Comparison of ENCODE assay signal across 8 mouse cellular contexts in genomic region chr1:167211979-167212614, GRCm38 (mm10).
DNase-seq lines count a peak whose midpoint lies in the region; ATAC-seq and TF ChIP-seq lines count a peak whose summit lies in the region.

No protein-coding gene starts in this region.

- no peaks in the 10 kb centered on the region for H3K9me3 ChIP-seq in heart, postnatal 0 days (replicated peaks; ENCODE audit: control insufficient read depth, low read length)
- H3K9me3 ChIP-seq in liver, embryonic 12.5 days (replicated peaks) = no peaks in the 10 kb centered on the region
- H3K9me3 ChIP-seq in neural tube, embryonic 12.5 days = no peaks in the 10 kb centered on the region

- TF ChIP-seq CTCF in heart, postnatal 0 days (IDR thresholded peaks at IDR 0.05; ENCODE audit: low read depth) = peak; percentile 85

- peak; percentile 77 for ATAC-seq in CD4-positive, CD25-positive, alpha-beta regulatory T cell, adult 4 months
- peak; percentile 61 for ATAC-seq in activated CD4-positive, CD25-positive, alpha-beta regulatory T cell, adult 4 months
- peak; percentile 86 for ATAC-seq in common myeloid progenitor, adult 5-6 weeks (replicated peaks; ENCODE audit: low read depth, poor library complexity, severe bottlenecking)
- no peak for ATAC-seq in heart, postnatal 0 days (ENCODE audit: insufficient read depth, low read depth)
- ATAC-seq in liver, embryonic 12.5 days = peak; percentile 46
- peak; percentile 76 for ATAC-seq in neural tube, embryonic 12.5 days (ENCODE audit: low FRiP score, low read depth)

- TF ChIP-seq EP300 in heart, postnatal 0 days (IDR thresholded peaks at IDR 0.05; ENCODE audit: low read depth) = no peak

- DNase-seq in heart, postnatal 0 days (ENCODE audit: low spot score) = peak; percentile 29
- DNase-seq in kidney, postnatal 10 days = peak; percentile 72
- DNase-seq in thymus, postnatal 25 days = peak; percentile 49

- H3K4me1 ChIP-seq in heart, postnatal 0 days (ENCODE audit: control insufficient read depth, insufficient read depth) = no peaks in the 10 kb centered on the region
- no peaks in the 10 kb centered on the region for H3K4me1 ChIP-seq in liver, embryonic 12.5 days
- H3K4me1 ChIP-seq in neural tube, embryonic 12.5 days = no peaks in the 10 kb centered on the region

- H3K27me3 ChIP-seq in heart, postnatal 0 days (ENCODE audit: control insufficient read depth, insufficient read depth, low read length) = no peaks in the 10 kb centered on the region
- H3K27me3 ChIP-seq in liver, embryonic 12.5 days (replicated peaks) = peaks cover 6% of the 10 kb centered on the region; the same call in 1 of the 2 replicates
- no peaks in the 10 kb centered on the region for H3K27me3 ChIP-seq in neural tube, embryonic 12.5 days (replicated peaks)

- WGBS in heart, postnatal 0 days = 24% methylated on average over 7 of the region's 7 CpGs
- 24% methylated on average over 7 of the region's 7 CpGs for WGBS in liver, embryonic 12.5 days (ENCODE audit: insufficient replicate concordance)
- WGBS in neural tube, embryonic 12.5 days = 25% methylated on average over 7 of the region's 7 CpGs

- no peak overlapping the region for H3K9ac ChIP-seq in heart, postnatal 0 days (replicated peaks; ENCODE audit: low read depth, low read length)
- H3K9ac ChIP-seq in liver, embryonic 12.5 days = no peak overlapping the region
- no peak overlapping the region for H3K9ac ChIP-seq in neural tube, embryonic 12.5 days

- H3K36me3 ChIP-seq in heart, postnatal 0 days (replicated peaks; ENCODE audit: control insufficient read depth, insufficient read depth, low read length) = no peaks in the 10 kb centered on the region
- no peaks in the 10 kb centered on the region for H3K36me3 ChIP-seq in liver, embryonic 12.5 days
- H3K36me3 ChIP-seq in neural tube, embryonic 12.5 days = no peaks in the 10 kb centered on the region

- H3K27ac ChIP-seq in heart, postnatal 0 days (ENCODE audit: low read depth) = no peak overlapping the region
- no peak overlapping the region for H3K27ac ChIP-seq in liver, embryonic 12.5 days
- no peak overlapping the region for H3K27ac ChIP-seq in neural tube, embryonic 12.5 days

- H3K4me3 ChIP-seq in heart, postnatal 0 days (ENCODE audit: low read depth, low read length) = no peak overlapping the region
- H3K4me3 ChIP-seq in liver, embryonic 12.5 days = no peak overlapping the region
- H3K4me3 ChIP-seq in neural tube, embryonic 12.5 days = no peak overlapping the region

- H3K4me2 ChIP-seq in heart, postnatal 0 days (ENCODE audit: low read depth, low read length) = no peak overlapping the region
- no peak overlapping the region for H3K4me2 ChIP-seq in liver, embryonic 12.5 days
- H3K4me2 ChIP-seq in neural tube, embryonic 12.5 days (replicated peaks) = peak overlapping the region; percentile 16
